Mouse (Mus musculus): ENCODE measurements around the gene Gstz1. TPM values are rescaled to one million over a fixed set of nuclear protein-coding genes. Genes with fewer than 3 reads are reported as not detected.

Gstz1 gene
- 44.8 and 49.2 TPM in 2 replicates for polyA plus RNA-seq (2016; fragmentation: Nextera tagmentation; extraction: Ambion mirVana)

DNA sequence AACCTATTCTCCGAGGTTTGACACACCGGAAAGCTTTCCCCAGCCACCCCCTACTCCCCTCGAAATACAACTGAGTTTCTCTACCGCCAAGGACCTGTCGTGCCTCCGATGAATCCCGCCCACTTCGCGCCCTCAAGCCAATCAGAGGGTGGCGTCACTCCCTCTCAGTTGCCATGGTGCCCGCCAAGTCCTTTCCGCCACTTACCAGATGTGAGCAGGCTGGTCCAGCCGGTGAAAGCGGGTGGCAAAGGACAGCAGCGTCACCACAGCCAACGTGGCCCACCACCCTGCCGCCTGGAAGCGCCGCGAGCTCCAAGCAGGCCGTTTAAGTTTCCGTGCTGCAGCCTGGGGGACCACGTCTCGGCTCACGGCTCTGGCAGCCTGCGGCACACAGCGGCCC, at the start of gene Gstz1:
Gene Gstz1 (plus strand): TSS at position 200 of the 400 bp plus-strand sequence.
- H3K27ac ChIP-seq = peak within 1 kb of the TSS; percentile 89
- peak; percentile 81 for ATAC-seq
- under 1% methylated on average over 27 of the region's 27 CpGs for WGBS (ENCODE audit: insufficient replicate concordance)
- H3K9ac ChIP-seq = peak within 1 kb of the TSS; percentile 82
- peaks cover 5% of the 10 kb centered on the region; the same call in 1 of the 2 replicates for H3K9me3 ChIP-seq (replicated peaks)
- peaks cover 8% of the 10 kb centered on the region for H3K36me3 ChIP-seq
- peaks cover 21% of the 10 kb centered on the region for H3K4me1 ChIP-seq
- peak within 1 kb of the TSS; percentile 96 for H3K4me3 ChIP-seq
- no peaks in the 10 kb centered on the region for H3K27me3 ChIP-seq (replicated peaks)
- H3K4me2 ChIP-seq = peak within 1 kb of the TSS; percentile 92

DNA sequence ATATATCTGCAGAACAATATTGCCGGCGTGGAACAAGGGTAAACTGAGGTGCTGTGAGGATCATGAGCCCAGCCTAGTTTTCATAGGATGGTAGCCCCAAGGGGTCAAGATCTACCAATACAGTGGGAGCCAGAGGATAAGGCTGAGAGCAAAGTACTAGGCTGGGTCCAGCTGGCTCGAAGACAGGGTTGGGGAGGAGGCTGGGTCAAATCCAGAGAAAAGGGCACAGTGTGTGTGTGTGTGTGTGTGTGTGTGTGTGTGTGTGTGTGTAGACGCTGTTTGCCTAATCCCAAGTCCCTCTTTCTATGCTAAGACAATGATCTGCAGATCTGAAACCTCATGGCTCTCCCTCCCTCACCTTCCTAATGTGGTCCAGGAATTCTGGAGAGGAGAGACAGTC, 46.6 kb upstream of the Gstz1 start:
- Histone ChIP-seq H3K9ac (no peak overlapping the region), H3K4me1 (0 out of 2 replicates have a peak, but pooled peaks cover 7% of the 10 kb centered on the region), H3K4me3 (no peak overlapping the region), H3K36me3 (no peaks in the 10 kb centered on the region), H3K4me2 (no peak overlapping the region), H3K27me3 (replicated peaks) (peaks cover 69% of the 10 kb centered on the region), H3K9me3 (replicated peaks) (no peaks in the 10 kb centered on the region), H3K27ac (no peak overlapping the region)
- no peak for ATAC-seq
- WGBS (ENCODE audit: insufficient replicate concordance) = 58% methylated on average over 4 of the region's 4 CpGs

- H3K27me3 ChIP-seq (replicated peaks) = peaks cover 67% of the 10 kb centered on the region
- 0 out of 2 replicates have a peak, but pooled peaks cover 7% of the 10 kb centered on the region for H3K4me1 ChIP-seq
- no peak within 1 kb of the TSS for H3K9ac ChIP-seq
- H3K4me2 ChIP-seq = peak within 1 kb of the TSS; percentile 50
- no peak for ATAC-seq
- H3K27ac ChIP-seq = no peak within 1 kb of the TSS
- no peaks in the 10 kb centered on the region for H3K36me3 ChIP-seq
- WGBS (ENCODE audit: insufficient replicate concordance) = 7% methylated on average over 32 of the region's 32 CpGs
- 0 out of 2 replicates have a peak within 1 kb of the TSS, but pooled peaks have one; percentile 4 for H3K4me3 ChIP-seq
- H3K9me3 ChIP-seq (replicated peaks) = no peaks in the 10 kb centered on the region
Observed at GRCm38 (mm10) chr12:87102165-87102631, 44.8 kb upstream of the Gstz1 start, which contains the start of gene Ngb. Gene Ngb (minus strand): TSS chr12:87102539.

- 71% methylated on average over 4 of the region's 4 CpGs for WGBS (ENCODE audit: insufficient replicate concordance)
- ATAC-seq = no peak
- H3K9ac ChIP-seq = no peak overlapping the region
Observed at GRCm38 (mm10) chr12:87103471-87103870, 43.5 kb upstream of the Gstz1 start.

DNA sequence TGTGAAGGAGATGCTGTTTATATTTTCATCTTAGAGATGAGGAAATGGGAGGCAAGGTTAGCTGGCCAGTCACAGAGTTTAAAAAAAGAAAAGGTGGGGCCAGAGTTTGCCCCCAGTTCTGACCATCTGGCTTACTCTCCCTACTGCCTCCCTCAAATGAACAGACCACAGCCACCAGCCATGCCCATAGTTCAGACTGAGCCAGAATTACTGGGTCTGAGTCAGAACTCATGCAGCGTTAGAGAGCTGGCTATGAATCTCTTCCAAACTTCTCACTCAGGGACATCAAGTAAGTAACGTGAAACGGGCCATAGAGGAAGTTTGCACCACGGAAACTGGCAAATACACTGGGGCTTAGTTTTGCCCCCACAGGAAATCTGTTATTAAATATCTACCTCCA, 42.2 kb upstream of the Gstz1 start:
- whole genome bisulfite sequencing (ENCODE audit: insufficient replicate concordance) = 55% methylated on average over 4 of the region's 4 CpGs
- no peak for ATAC-seq

More at GRCm38 (mm10) chr12:87103471-87103870, 43.5 kb upstream of the Gstz1 start:
- H3K4me3 ChIP-seq = no peak overlapping the region
- 0 out of 2 replicates have a peak, but pooled peaks cover 7% of the 10 kb centered on the region for H3K4me1 ChIP-seq
- peaks cover 57% of the 10 kb centered on the region for H3K27me3 ChIP-seq (replicated peaks)
- H3K36me3 ChIP-seq = no peaks in the 10 kb centered on the region; the same call in 1 of the 2 replicates
- H3K27ac ChIP-seq = no peak overlapping the region
- no peak overlapping the region for H3K4me2 ChIP-seq
- H3K9me3 ChIP-seq (replicated peaks) = no peaks in the 10 kb centered on the region

GRCm38 (mm10) chr12:87107357-87107977, 39.5 kb upstream of the Gstz1 start:
- Histone ChIP-seq H3K27ac (no peak overlapping the region), H3K4me1 (0 out of 2 replicates have a peak, but pooled peaks cover 1% of the 10 kb centered on the region), H3K27me3 (replicated peaks) (peaks cover 19% of the 10 kb centered on the region), H3K9ac (no peak overlapping the region), H3K36me3 (peaks cover 4% of the 10 kb centered on the region; the same call in 1 of the 2 replicates), H3K4me3 (no peak overlapping the region), H3K9me3 (replicated peaks) (no peaks in the 10 kb centered on the region), H3K4me2 (no peak overlapping the region)
- 39% methylated on average over 3 of the region's 3 CpGs for WGBS (ENCODE audit: insufficient replicate concordance)
- ATAC-seq = no peak

More for the DNA sequence above, 42.2 kb upstream of the Gstz1 start:
- Histone ChIP-seq H3K27ac (no peak overlapping the region), H3K27me3 (replicated peaks) (peaks cover 46% of the 10 kb centered on the region), H3K9ac (no peak overlapping the region), H3K9me3 (replicated peaks) (no peaks in the 10 kb centered on the region), H3K4me1 (0 out of 2 replicates have a peak, but pooled peaks cover 7% of the 10 kb centered on the region), H3K4me2 (no peak overlapping the region), H3K36me3 (no peaks in the 10 kb centered on the region; the same call in 1 of the 2 replicates), H3K4me3 (no peak overlapping the region)

- ATAC-seq = peak; percentile 94
- H3K36me3 ChIP-seq = peaks cover 39% of the 10 kb centered on the region
- 48% methylated on average over 4 of the region's 4 CpGs for WGBS (ENCODE audit: insufficient replicate concordance)
- H3K4me1 ChIP-seq = peaks cover 14% of the 10 kb centered on the region
- H3K4me2 ChIP-seq = no peak overlapping the region
- no peak overlapping the region for H3K9ac ChIP-seq
- no peaks in the 10 kb centered on the region for H3K27me3 ChIP-seq (replicated peaks)
- H3K4me3 ChIP-seq = no peak overlapping the region
- peak overlapping the region; percentile 60; the same call in 1 of the 2 replicates for H3K27ac ChIP-seq
- H3K9me3 ChIP-seq (replicated peaks) = no peaks in the 10 kb centered on the region
Observed at GRCm38 (mm10) chr12:87121918-87122589, 24.9 kb upstream of the Gstz1 start.

DNA sequence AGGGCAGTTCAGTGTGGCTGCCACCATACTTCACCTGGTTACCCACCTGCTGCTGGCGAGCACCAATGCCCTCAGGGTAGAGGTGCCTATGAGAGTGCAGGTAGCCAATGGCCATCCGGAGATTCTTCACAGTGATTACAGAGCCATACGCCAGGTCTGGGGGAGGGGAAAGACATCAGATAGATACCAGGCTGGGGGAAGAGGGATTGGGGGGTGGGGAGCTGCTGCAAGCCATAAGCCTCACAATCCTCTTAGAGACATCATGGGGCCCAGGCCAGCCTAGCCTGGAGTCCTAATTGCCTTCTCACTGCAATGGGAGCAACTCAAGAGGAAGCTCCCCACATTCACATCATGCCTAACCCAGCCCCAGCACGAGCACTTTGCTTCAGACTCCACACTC, 19.7 kb upstream of the Gstz1 start:
- no peak overlapping the region for H3K9ac ChIP-seq
- WGBS (ENCODE audit: insufficient replicate concordance) = 63% methylated on average over 4 of the region's 4 CpGs
- H3K27me3 ChIP-seq (replicated peaks) = no peaks in the 10 kb centered on the region
- H3K27ac ChIP-seq = no peak overlapping the region
- peaks cover 39% of the 10 kb centered on the region for H3K36me3 ChIP-seq
- peaks cover 12% of the 10 kb centered on the region for H3K4me1 ChIP-seq
- no peak overlapping the region for H3K4me3 ChIP-seq
- 0 out of 2 replicates have a peak, but pooled peaks have one; percentile 24 for ATAC-seq
- H3K9me3 ChIP-seq (replicated peaks) = no peaks in the 10 kb centered on the region
- H3K4me2 ChIP-seq = no peak overlapping the region

DNA sequence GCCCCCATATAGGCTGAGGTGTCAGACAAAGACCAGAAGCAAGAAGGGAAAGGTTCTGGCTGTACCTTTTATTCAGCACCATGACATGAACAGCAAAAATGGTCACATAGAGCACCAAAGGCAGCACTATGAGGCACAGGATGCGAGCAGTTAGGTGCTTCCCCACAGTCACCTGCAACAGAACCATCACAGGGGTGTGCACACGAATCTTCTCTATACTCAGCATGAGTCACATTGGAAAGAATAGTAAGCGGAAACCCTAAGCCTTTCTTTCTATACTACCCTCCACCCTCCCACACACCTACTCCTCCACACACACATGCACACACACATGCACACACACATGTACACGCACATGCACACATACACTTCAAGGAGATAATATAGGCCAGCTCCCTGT, 16.7 kb upstream of the Gstz1 start:
- H3K4me3 ChIP-seq = no peak overlapping the region
- no peak overlapping the region for H3K4me2 ChIP-seq
- no peak overlapping the region for H3K9ac ChIP-seq
- no peak overlapping the region for H3K27ac ChIP-seq
- no peaks in the 10 kb centered on the region for H3K27me3 ChIP-seq (replicated peaks)
- H3K4me1 ChIP-seq = peaks cover 13% of the 10 kb centered on the region
- ATAC-seq = no peak
- WGBS (ENCODE audit: insufficient replicate concordance) = 78% methylated on average over 4 of the region's 4 CpGs
- H3K9me3 ChIP-seq (replicated peaks) = no peaks in the 10 kb centered on the region
- peaks cover 15% of the 10 kb centered on the region; the same call in 1 of the 2 replicates for H3K36me3 ChIP-seq

GRCm38 (mm10) chr12:87131181-87131580, 15.8 kb upstream of the Gstz1 start:
- H3K27ac ChIP-seq = no peak overlapping the region
- peaks cover 15% of the 10 kb centered on the region; the same call in 1 of the 2 replicates for H3K36me3 ChIP-seq
- peaks cover 13% of the 10 kb centered on the region for H3K4me1 ChIP-seq
- H3K9ac ChIP-seq = no peak overlapping the region
- no peaks in the 10 kb centered on the region for H3K27me3 ChIP-seq (replicated peaks)
- 72% methylated on average over 2 of the region's 2 CpGs for WGBS (ENCODE audit: insufficient replicate concordance)
- no peaks in the 10 kb centered on the region for H3K9me3 ChIP-seq (replicated peaks)
- ATAC-seq = no peak
- H3K4me2 ChIP-seq = no peak overlapping the region
- no peak overlapping the region for H3K4me3 ChIP-seq

DNA sequence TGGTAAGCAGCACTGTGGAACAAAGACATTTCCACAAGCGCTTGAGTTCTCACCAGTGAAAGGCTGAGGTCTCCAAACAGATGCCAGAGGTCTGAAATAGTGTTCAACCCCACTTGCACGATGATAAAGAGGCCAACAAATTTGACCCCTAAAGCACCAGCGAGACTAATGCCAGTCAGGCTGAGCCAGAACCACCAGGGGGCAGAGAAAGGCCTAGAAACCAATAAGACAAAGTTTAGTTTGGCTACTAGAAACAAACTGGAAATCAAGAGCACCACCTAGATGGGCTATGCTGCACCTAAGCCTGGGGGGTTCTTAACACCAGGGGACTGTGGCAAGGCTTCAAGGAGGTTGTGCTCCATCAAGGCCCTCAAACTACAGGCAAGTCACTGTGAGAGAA, 15.3 kb upstream of the Gstz1 start:
- Histone ChIP-seq H3K27ac (no peak overlapping the region), H3K36me3 (peaks cover 15% of the 10 kb centered on the region; the same call in 1 of the 2 replicates), H3K9ac (no peak overlapping the region), H3K4me3 (no peak overlapping the region), H3K4me1 (peaks cover 13% of the 10 kb centered on the region), H3K4me2 (no peak overlapping the region), H3K27me3 (replicated peaks) (no peaks in the 10 kb centered on the region), H3K9me3 (replicated peaks) (no peaks in the 10 kb centered on the region)
- WGBS (ENCODE audit: insufficient replicate concordance) = 56% methylated on average over 3 of the region's 3 CpGs
- ATAC-seq = no peak

- Histone ChIP-seq H3K4me3 (no peak overlapping the region), H3K27ac (no peak overlapping the region), H3K4me1 (peaks cover 13% of the 10 kb centered on the region), H3K9ac (no peak overlapping the region), H3K4me2 (no peak overlapping the region), H3K9me3 (replicated peaks) (no peaks in the 10 kb centered on the region), H3K36me3 (peaks cover 15% of the 10 kb centered on the region; the same call in 1 of the 2 replicates), H3K27me3 (replicated peaks) (no peaks in the 10 kb centered on the region)
- 46% methylated on average over 6 of the region's 6 CpGs for WGBS (ENCODE audit: insufficient replicate concordance)
- no peak for ATAC-seq
Observed at GRCm38 (mm10) chr12:87132210-87132609, 14.8 kb upstream of the Gstz1 start.

Data from liver, embryonic 12.5 days (tissue).